Mouse (Mus musculus): ENCODE measurements around the gene Rtl3. TPM values are rescaled to one million over a fixed set of nuclear protein-coding genes. Genes with fewer than 3 reads are reported as not detected.

The Rtl3 gene
- polyA plus RNA-seq (2016; fragmentation: Nextera tagmentation; extraction: Ambion mirVana) = 0.41 and 1.8 TPM in 2 replicates

- DNase-seq (ENCODE audit: low spot score) = no peak
- H3K36me3 ChIP-seq = no peaks in the 10 kb centered on the region
- H3K9me3 ChIP-seq (replicated peaks) = peaks cover 10% of the 10 kb centered on the region; the same call in 1 of the 2 replicates
- H3K4me1 ChIP-seq = no peaks in the 10 kb centered on the region
- 75% methylated on average over 7 of the region's 7 CpGs for WGBS
- H3K27me3 ChIP-seq (ENCODE audit: low read depth, poor library complexity, severe bottlenecking) = peaks cover 30% of the 10 kb centered on the region
- no peak within 1 kb of the TSS for H3K4me3 ChIP-seq
- H3K27ac ChIP-seq (replicated peaks) = no peak within 1 kb of the TSS
Measured at GRCm38 (mm10) chrX:106840409-106840808, at the start of gene Rtl3. Gene Rtl3 (minus strand): TSS chrX:106840644.

GRCm38 (mm10) chrX:106872315-106872714 lies 31.9 kb upstream of the Rtl3 start:
- Histone ChIP-seq H3K36me3 (no peaks in the 10 kb centered on the region), H3K27ac (replicated peaks) (no peak overlapping the region), H3K4me1 (no peaks in the 10 kb centered on the region), H3K4me3 (no peak overlapping the region), H3K9me3 (replicated peaks) (no peaks in the 10 kb centered on the region), H3K27me3 (ENCODE audit: low read depth, poor library complexity, severe bottlenecking) (peaks cover 54% of the 10 kb centered on the region)
- DNase-seq (ENCODE audit: low spot score) = no peak
- 69% methylated on average over 4 of the region's 4 CpGs for WGBS

GRCm38 (mm10) chrX:106871894-106872293 lies 31.4 kb upstream of the Rtl3 start:
- no peak for DNase-seq (ENCODE audit: low spot score)
- H3K36me3 ChIP-seq = no peaks in the 10 kb centered on the region
- H3K27me3 ChIP-seq (ENCODE audit: low read depth, poor library complexity, severe bottlenecking) = peaks cover 54% of the 10 kb centered on the region
- no peaks in the 10 kb centered on the region for H3K9me3 ChIP-seq (replicated peaks)
- H3K27ac ChIP-seq (replicated peaks) = no peak overlapping the region
- WGBS = 38% methylated on average over 3 of the region's 3 CpGs
- H3K4me3 ChIP-seq = no peak overlapping the region
- H3K4me1 ChIP-seq = no peaks in the 10 kb centered on the region

- DNase-seq (ENCODE audit: low spot score) = no peak
- H3K4me1 ChIP-seq = no peaks in the 10 kb centered on the region
- 72% methylated on average over 3 of the region's 3 CpGs for WGBS
- H3K27me3 ChIP-seq (ENCODE audit: low read depth, poor library complexity, severe bottlenecking) = peaks cover 54% of the 10 kb centered on the region
- H3K4me3 ChIP-seq = no peak overlapping the region
- H3K36me3 ChIP-seq = no peaks in the 10 kb centered on the region
- no peaks in the 10 kb centered on the region for H3K9me3 ChIP-seq (replicated peaks)
- H3K27ac ChIP-seq (replicated peaks) = no peak overlapping the region
Measured at GRCm38 (mm10) chrX:106871426-106871825, 31.0 kb upstream of the Rtl3 start.

- no peak for DNase-seq (ENCODE audit: low spot score)
- H3K9me3 ChIP-seq (replicated peaks) = no peaks in the 10 kb centered on the region
- H3K27ac ChIP-seq (replicated peaks) = no peak overlapping the region
- H3K36me3 ChIP-seq = no peaks in the 10 kb centered on the region
- peaks cover 11% of the 10 kb centered on the region for H3K27me3 ChIP-seq (ENCODE audit: low read depth, poor library complexity, severe bottlenecking)
- H3K4me1 ChIP-seq = no peaks in the 10 kb centered on the region
- WGBS = 73% methylated on average over 3 of the region's 3 CpGs
- H3K4me3 ChIP-seq = no peak overlapping the region
Measured at GRCm38 (mm10) chrX:106853523-106854300, 13.3 kb upstream of the Rtl3 start.

GRCm38 (mm10) chrX:106839591-106839990 lies 853 bp downstream of the Rtl3 start:
- Histone ChIP-seq H3K27ac (replicated peaks) (no peak overlapping the region), H3K27me3 (ENCODE audit: low read depth, poor library complexity, severe bottlenecking) (peaks cover 30% of the 10 kb centered on the region), H3K4me3 (no peak overlapping the region), H3K36me3 (no peaks in the 10 kb centered on the region), H3K9me3 (replicated peaks) (peaks cover 10% of the 10 kb centered on the region; the same call in 1 of the 2 replicates), H3K4me1 (no peaks in the 10 kb centered on the region)
- no peak for DNase-seq (ENCODE audit: low spot score)
- 65% methylated on average over 5 of the region's 5 CpGs for WGBS

GRCm38 (mm10) chrX:106830494-106830893 lies 9.9 kb downstream of the Rtl3 start:
- Histone ChIP-seq H3K9me3 (replicated peaks) (no peaks in the 10 kb centered on the region), H3K36me3 (no peaks in the 10 kb centered on the region), H3K27me3 (ENCODE audit: low read depth, poor library complexity, severe bottlenecking) (peaks cover 7% of the 10 kb centered on the region; the same call in 1 of the 2 replicates), H3K4me3 (no peak overlapping the region), H3K4me1 (no peaks in the 10 kb centered on the region), H3K27ac (replicated peaks) (no peak overlapping the region)
- no peak for DNase-seq (ENCODE audit: low spot score)
- 82% methylated on average over 1 of the region's 1 CpGs for WGBS

GRCm38 (mm10) chrX:106809560-106810226 lies 30.8 kb downstream of the Rtl3 start:
- no peak overlapping the region for H3K4me3 ChIP-seq
- H3K36me3 ChIP-seq = no peaks in the 10 kb centered on the region
- no peak for DNase-seq (ENCODE audit: low spot score)
- 79% methylated on average over 7 of the region's 7 CpGs for WGBS
- no peak overlapping the region for H3K27ac ChIP-seq (replicated peaks)
- peaks cover 3% of the 10 kb centered on the region; the same call in 1 of the 2 replicates for H3K27me3 ChIP-seq (ENCODE audit: low read depth, poor library complexity, severe bottlenecking)
- no peaks in the 10 kb centered on the region for H3K4me1 ChIP-seq
- no peaks in the 10 kb centered on the region for H3K9me3 ChIP-seq (replicated peaks)

GRCm38 (mm10) chrX:106804387-106804786 lies 36.1 kb downstream of the Rtl3 start:
- no peak for DNase-seq (ENCODE audit: low spot score)
- Histone ChIP-seq H3K9me3 (replicated peaks) (no peaks in the 10 kb centered on the region), H3K36me3 (no peaks in the 10 kb centered on the region), H3K4me1 (no peaks in the 10 kb centered on the region), H3K4me3 (no peak overlapping the region), H3K27me3 (ENCODE audit: low read depth, poor library complexity, severe bottlenecking) (peaks cover 17% of the 10 kb centered on the region; the same call in 1 of the 2 replicates), H3K27ac (replicated peaks) (no peak overlapping the region)
- 57% methylated on average over 2 of the region's 2 CpGs for WGBS

GRCm38 (mm10) chrX:106794686-106795085 lies 45.8 kb downstream of the Rtl3 start:
- Histone ChIP-seq H3K4me1 (no peaks in the 10 kb centered on the region), H3K27me3 (ENCODE audit: low read depth, poor library complexity, severe bottlenecking) (peaks cover 17% of the 10 kb centered on the region; the same call in 1 of the 2 replicates), H3K27ac (replicated peaks) (no peak overlapping the region), H3K9me3 (replicated peaks) (no peaks in the 10 kb centered on the region), H3K36me3 (no peaks in the 10 kb centered on the region), H3K4me3 (no peak overlapping the region)
- DNase-seq (ENCODE audit: low spot score) = no peak
- 8% methylated on average over 2 of the region's 2 CpGs for WGBS

Other genes with a start within 250 kb of the Rtl3 start
- gene Cysltr1, start 237.0 kb downstream of the Rtl3 start, polyA plus RNA-seq (2016; fragmentation: Nextera tagmentation; extraction: Ambion mirVana) = 0.57 and 1.3 TPM in 2 replicates
- 11.5 and 12.8 TPM in 2 replicates for gene Lpar4, start 80.0 kb upstream of the Rtl3 start, polyA plus RNA-seq (2016; fragmentation: Nextera tagmentation; extraction: Ambion mirVana)
- gene P2ry10, start 247.8 kb upstream of the Rtl3 start, polyA plus RNA-seq (2016; fragmentation: Nextera tagmentation; extraction: Ambion mirVana) = not detected in 2 replicates

All from midbrain, embryonic 10.5 days (tissue).